8 mouse cellular contexts compared by ENCODE assay signal in the genomic region with DNA sequence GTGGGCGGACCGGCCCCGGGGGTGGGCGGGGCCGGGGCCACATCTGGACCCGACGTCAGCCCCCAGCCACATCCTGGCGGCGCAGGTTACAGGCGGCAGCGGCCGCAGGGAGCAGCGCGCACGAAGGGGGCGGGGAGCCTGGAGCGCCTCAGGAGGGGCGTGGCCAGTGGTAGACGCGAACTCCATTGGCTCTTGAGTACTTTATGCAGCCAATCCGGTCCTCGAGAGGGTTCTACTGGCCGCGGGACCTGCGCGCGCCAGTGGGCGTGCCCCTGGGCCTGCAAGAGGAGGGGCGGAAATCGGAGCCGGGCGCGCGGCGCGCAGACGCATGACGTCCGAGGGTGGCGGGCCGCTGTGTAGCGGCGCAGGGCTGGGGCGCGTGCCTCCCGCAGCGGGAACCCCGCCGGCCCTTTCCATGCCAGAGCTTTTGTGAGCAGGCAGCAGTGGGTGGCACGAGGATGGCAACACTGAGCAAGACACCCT. TPM values are rescaled to one million over a fixed set of nuclear protein-coding genes. Genes with fewer than 3 reads are reported as not detected.
DNase-seq lines count a peak whose midpoint lies in the region; ATAC-seq lines count a peak whose summit lies in the region.

Gene Klf13 (minus strand): TSS at position 2 of the 483 bp plus-strand sequence.

- H3K4me2 ChIP-seq in intestine, embryonic 15.5 days (replicated peaks), result peak within 1 kb of the TSS; percentile 92

- H3K36me3 ChIP-seq in intestine, embryonic 15.5 days, result no peaks in the 10 kb centered on the region
- no peaks in the 10 kb centered on the region for H3K36me3 ChIP-seq in midbrain, embryonic 10.5 days

- peak; percentile 99 for DNase-seq in adrenal gland, adult 2 months
- peak; percentile 98 for DNase-seq in embryo, embryonic 11.5 days (ENCODE audit: low read depth, low spot score)
- DNase-seq in gastrocnemius, postnatal 36 days, result peak; percentile 92 to 95
- DNase-seq in left cerebral cortex, postnatal 25 days (ENCODE audit: low spot score in 2 of 2), result peak; percentile 99
- DNase-seq in midbrain, embryonic 10.5 days (ENCODE audit: low spot score), result peak; percentile 98
- peak; percentile 94 for DNase-seq in right cerebral cortex, postnatal 4 days
- DNase-seq in MN1 (ENCODE audit: low spot score), result no peak

- intact Hi-C loops in gastrocnemius, postnatal 36 days (cut with DNase I), result loop anchor here (5.0 kb wide), 4 partner anchors 42 to 453 kb away; partner anchors contain the start of genes Mcee and Mphosph10
- intact Hi-C loops in left cerebral cortex, postnatal 25 days (cut with DNase I), result loop anchor here (1.0 to 5.0 kb wide), 5 partner anchors 14 to 220 kb away; no protein-coding TSS in a partner anchor

- peak within 1 kb of the TSS; percentile 98 for H3K27ac ChIP-seq in intestine, embryonic 15.5 days
- peak within 1 kb of the TSS; percentile 98 for H3K27ac ChIP-seq in midbrain, embryonic 10.5 days (replicated peaks)

- no peaks in the 10 kb centered on the region for H3K27me3 ChIP-seq in intestine, embryonic 15.5 days (replicated peaks)
- peaks cover 20% of the 10 kb centered on the region for H3K27me3 ChIP-seq in midbrain, embryonic 10.5 days (ENCODE audit: low read depth, poor library complexity, severe bottlenecking)

- H3K9ac ChIP-seq in intestine, embryonic 15.5 days, result peak within 1 kb of the TSS; percentile 94

- H3K4me3 ChIP-seq in intestine, embryonic 15.5 days (replicated peaks), result peak within 1 kb of the TSS; percentile 91
- peak within 1 kb of the TSS; percentile 96 for H3K4me3 ChIP-seq in midbrain, embryonic 10.5 days

- under 1% methylated on average over 50 of the region's 50 CpGs for WGBS in intestine, embryonic 15.5 days
- WGBS in midbrain, embryonic 10.5 days, result 0% methylated on average over 41 of the region's 50 CpGs

- no peaks in the 10 kb centered on the region for H3K9me3 ChIP-seq in intestine, embryonic 15.5 days
- H3K9me3 ChIP-seq in midbrain, embryonic 10.5 days (replicated peaks), result no peaks in the 10 kb centered on the region

- peaks cover 11% of the 10 kb centered on the region for H3K4me1 ChIP-seq in intestine, embryonic 15.5 days (replicated peaks)
- H3K4me1 ChIP-seq in midbrain, embryonic 10.5 days, result peaks cover 49% of the 10 kb centered on the region

- ATAC-seq in intestine, embryonic 15.5 days, result peak; percentile 89

RNA-seq across cellular contexts. Expression of gene Klf13, which starts in this region (rescaled TPM):
- 10 to 100 TPM; 67.0 to 77.8 TPM for total RNA-seq in adrenal gland, adult 2 months (2021)
- polyA plus RNA-seq in adrenal gland, adult 2 months (2012; rRNA removed), result 69.2 and 87.7 TPM in 2 replicates
- total RNA-seq in gastrocnemius, postnatal 36 days (2021), result 10 to 100 TPM; 42.3 to 47.7 TPM
- 25.9 and 26.7 TPM in 2 replicates for polyA plus RNA-seq in intestine, embryonic 15.5 days (2015; fragmentation: Nextera tagmentation; extraction: Ambion mirVana)
- total RNA-seq in left cerebral cortex, postnatal 25 days (2021), result 100 to 1,000 TPM; 161 to 167 TPM
- 29.6 and 34.1 TPM in 2 replicates for polyA plus RNA-seq in midbrain, embryonic 10.5 days (2016; fragmentation: Nextera tagmentation; extraction: Ambion mirVana)
